Comparison of ENCODE assay signal across 16 mouse cellular contexts in genomic region chr3:127428527-127428926, GRCm38 (mm10).
A peak's percentile ranks its signal among the peaks of the same experiment; 100 is the strongest.
DNase-seq lines count a peak whose midpoint lies in the region; ATAC-seq and TF ChIP-seq lines count a peak whose summit lies in the region.
"Had no signal": no experiment of that assay in that cellular context is flagged by ENCODE, and none has a peak within 500 bp of the region (broad histone marks: within the 10 kb centered on the region; RNA-seq: fewer than 3 reads in every experiment).

No protein-coding gene starts in this region.

- no peak overlapping the region for H3K27ac ChIP-seq in intestine, postnatal 0 days (ENCODE audit: low read depth, low read length)
- no peak overlapping the region for H3K27ac ChIP-seq in intestine, embryonic 16.5 days (ENCODE audit: low read length)
- H3K27ac ChIP-seq: embryonic facial prominence, embryonic 13.5 days; forebrain, embryonic 12.5 days; heart, embryonic 15.5 days; limb, embryonic 15.5 days had no signal

- TF ChIP-seq CTCF in intestine, postnatal 0 days (IDR thresholded peaks at IDR 0.05; ENCODE audit: low read depth), result peak; percentile 52

- no peaks in the 10 kb centered on the region for H3K9me3 ChIP-seq in intestine, postnatal 0 days (ENCODE audit: control insufficient read depth)
- H3K9me3 ChIP-seq in intestine, embryonic 16.5 days (ENCODE audit: control insufficient read depth, low read length), result no peaks in the 10 kb centered on the region
- H3K9me3 ChIP-seq: embryonic facial prominence, embryonic 13.5 days; forebrain, embryonic 12.5 days; heart, embryonic 15.5 days; limb, embryonic 15.5 days had no signal

- no peak overlapping the region for H3K4me2 ChIP-seq in intestine, postnatal 0 days (replicated peaks; ENCODE audit: low read depth)
- H3K4me2 ChIP-seq in intestine, embryonic 16.5 days (ENCODE audit: low read depth, low read length), result no peak overlapping the region
- H3K4me2 ChIP-seq: embryonic facial prominence, embryonic 13.5 days; forebrain, embryonic 12.5 days; heart, embryonic 15.5 days; limb, embryonic 15.5 days had no signal

- no peak overlapping the region for H3K9ac ChIP-seq in intestine, postnatal 0 days (ENCODE audit: low read depth, low read length)
- H3K9ac ChIP-seq in intestine, embryonic 16.5 days (ENCODE audit: low read depth, low read length), result no peak overlapping the region
- H3K9ac ChIP-seq: embryonic facial prominence, embryonic 13.5 days; forebrain, embryonic 12.5 days; heart, embryonic 15.5 days; limb, embryonic 15.5 days had no signal

- no peak for ATAC-seq in intestine, postnatal 0 days
- no peak for ATAC-seq in intestine, embryonic 16.5 days

- no peaks in the 10 kb centered on the region for H3K36me3 ChIP-seq in intestine, postnatal 0 days (ENCODE audit: control insufficient read depth, insufficient read depth)
- no peaks in the 10 kb centered on the region for H3K36me3 ChIP-seq in intestine, embryonic 16.5 days (ENCODE audit: control insufficient read depth, insufficient read depth, low read length)
- H3K36me3 ChIP-seq: embryonic facial prominence, embryonic 13.5 days; forebrain, embryonic 12.5 days; heart, embryonic 15.5 days; limb, embryonic 15.5 days had no signal

- WGBS in intestine, postnatal 0 days, result 92% methylated on average over 3 of the region's 3 CpGs
- 92% methylated on average over 3 of the region's 3 CpGs for WGBS in intestine, embryonic 16.5 days

- no peak overlapping the region for H3K4me3 ChIP-seq in intestine, postnatal 0 days (ENCODE audit: low read depth, low read length)
- H3K4me3 ChIP-seq in intestine, embryonic 16.5 days (ENCODE audit: low read length), result no peak overlapping the region
- H3K4me3 ChIP-seq: embryonic facial prominence, embryonic 13.5 days; forebrain, embryonic 12.5 days; heart, embryonic 15.5 days; limb, embryonic 15.5 days had no signal

- peak; percentile 29 for DNase-seq in embryo, embryonic 11 days
- no peak for DNase-seq in embryo, embryonic 10 days (ENCODE audit: low spot score)
- DNase-seq in 416B (ENCODE audit: low read depth) (peak; percentile 39), R1 (ENCODE audit: low read depth, low spot score) (peak; percentile 25)
- no peak for DNase-seq in ovary, postnatal 36 days (ENCODE audit: low spot score)
- DNase-seq in urinary bladder, postnatal 14 days (ENCODE audit: low spot score), result no peak
- DNase-seq: adrenal gland, postnatal 36 days; kidney, postnatal 14 days; lung, postnatal 14 days; right cerebral cortex, postnatal 25 days had no signal

- H3K27me3 ChIP-seq in intestine, postnatal 0 days (replicated peaks; ENCODE audit: control insufficient read depth, insufficient read depth, low read length), result no peaks in the 10 kb centered on the region
- H3K27me3 ChIP-seq in intestine, embryonic 16.5 days (replicated peaks; ENCODE audit: control insufficient read depth, insufficient read depth, low read length), result no peaks in the 10 kb centered on the region
- H3K27me3 ChIP-seq: embryonic facial prominence, embryonic 13.5 days; forebrain, embryonic 12.5 days; heart, embryonic 15.5 days; limb, embryonic 15.5 days had no signal

- no peaks in the 10 kb centered on the region for H3K4me1 ChIP-seq in intestine, postnatal 0 days (replicated peaks; ENCODE audit: control insufficient read depth, insufficient read depth, low read length)
- H3K4me1 ChIP-seq in intestine, embryonic 16.5 days (ENCODE audit: control insufficient read depth, insufficient read depth, low read length), result no peaks in the 10 kb centered on the region
- H3K4me1 ChIP-seq: embryonic facial prominence, embryonic 13.5 days; limb, embryonic 15.5 days had no signal

Comparison
In these comparisons a context has a peak if more than half of its experiments do, and no peak if none do; other contexts are left out.
1. DNase-seq: peak in embryo, embryonic 11 days (single experiment), 416B (single experiment) and R1 (single experiment); none in embryo, embryonic 10 days (single experiment), ovary, postnatal 36 days (single experiment) and urinary bladder, postnatal 14 days (single experiment).